Mouse (Mus musculus): ENCODE results near the gene Opn4.

The Opn4 gene

GRCm38 (mm10) chr14:34590743-34591675 is 8.9 kb downstream of the Opn4 start:
- no peak for DNase-seq

DNA sequence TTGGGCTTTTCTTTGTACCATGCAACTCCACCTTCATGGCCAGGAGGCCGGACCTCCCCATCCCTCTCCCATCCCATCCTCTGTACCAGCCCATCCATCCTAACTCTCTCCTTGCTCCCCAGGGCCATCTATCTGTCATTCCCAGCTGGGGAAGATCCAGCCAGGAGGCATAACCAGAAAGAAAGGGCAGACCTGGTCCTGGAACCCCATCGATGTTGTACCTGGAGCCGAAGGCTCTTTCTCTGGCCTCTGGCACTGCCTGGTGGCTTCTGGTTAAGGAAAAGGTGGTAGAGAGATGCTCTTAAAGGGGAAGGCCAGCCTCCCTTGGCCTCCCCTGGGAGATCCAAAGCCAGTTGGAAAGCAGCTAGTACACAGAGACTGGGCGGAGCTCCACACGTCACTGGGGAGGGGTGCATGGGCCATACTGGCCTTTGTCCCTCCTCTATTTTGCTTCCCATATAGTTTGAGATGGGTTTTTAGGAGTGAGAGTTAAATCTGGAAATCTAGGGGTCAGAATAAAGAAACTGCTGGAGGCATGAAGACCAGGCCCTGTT is 9.8 kb downstream of the Opn4 start:
- DNase-seq, result no peak

DNA sequence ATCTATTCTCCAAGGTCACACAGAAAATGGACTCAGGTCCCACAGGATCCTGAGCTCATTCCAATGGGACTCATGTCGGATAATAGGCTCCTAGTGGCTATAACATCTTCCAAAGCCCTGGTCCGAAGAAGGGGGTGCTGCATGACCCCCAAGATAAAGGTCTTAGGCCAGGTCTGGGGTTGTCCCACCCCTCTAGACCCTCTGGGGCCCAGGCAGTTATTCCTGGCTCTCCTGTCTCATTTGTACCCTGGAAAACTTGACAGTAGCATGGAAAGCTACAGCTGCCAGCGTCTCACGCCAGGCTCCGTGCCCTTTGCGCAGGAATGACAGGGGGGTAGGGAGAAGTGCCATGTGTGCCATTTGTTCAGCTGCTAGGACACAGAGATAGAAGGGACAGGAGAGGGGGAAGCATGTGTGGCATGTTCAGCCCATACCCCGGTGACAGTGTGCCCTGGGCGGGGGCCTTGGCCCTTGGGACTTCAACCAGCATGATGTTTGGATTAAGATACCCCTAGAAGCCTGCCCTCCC is 10.7 kb downstream of the Opn4 start:
- DNase-seq, result no peak

DNA sequence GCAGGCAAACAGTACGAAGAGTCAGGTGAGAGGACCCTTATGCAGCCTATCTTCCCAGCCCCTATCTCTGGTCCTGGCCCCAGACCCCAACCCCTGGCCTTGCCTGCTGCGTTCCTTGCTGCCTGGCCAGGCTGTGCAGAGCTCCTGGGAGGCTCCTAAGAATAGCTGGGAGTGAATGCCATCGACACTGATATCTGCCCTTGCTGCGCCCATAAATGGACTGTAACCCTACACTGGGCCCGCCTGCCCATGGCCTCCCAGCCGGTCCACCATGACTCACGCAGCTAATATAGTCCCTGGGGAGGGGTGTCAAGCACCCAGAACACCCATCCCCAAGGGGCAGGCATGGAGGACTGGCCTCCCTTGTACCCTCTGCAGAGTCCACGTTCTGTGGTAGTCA is 11.4 kb downstream of the Opn4 start, which contains the start of gene Ldb3:
TSS of gene Ldb3 (minus strand) at position 185 of the 400 bp plus-strand sequence.
- DNase-seq, result no peak

DNA sequence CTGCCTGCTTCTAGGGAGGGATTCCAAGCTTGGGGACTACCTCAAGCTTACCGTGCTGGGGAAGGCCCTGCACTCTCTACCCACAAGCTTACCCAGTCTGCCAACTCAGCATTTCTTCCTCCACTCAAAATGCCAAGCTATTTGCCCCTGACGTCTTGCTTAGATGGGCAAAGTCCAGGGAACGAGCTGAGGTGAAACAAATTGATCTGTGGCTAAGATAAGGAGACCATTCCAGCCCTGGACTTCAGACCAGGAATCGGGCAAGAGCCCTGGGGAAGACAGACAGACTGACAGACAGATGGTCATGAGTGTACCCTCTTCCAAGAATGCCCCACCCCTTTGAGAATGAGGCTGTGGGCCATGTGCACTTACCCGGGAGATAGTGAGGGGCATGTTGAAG is 11.9 kb downstream of the Opn4 start:
- DNase-seq, result no peak

- no peak for DNase-seq
Measured at GRCm38 (mm10) chr14:34586871-34587270, 13.1 kb downstream of the Opn4 start.

GRCm38 (mm10) chr14:34585358-34586105 is 14.4 kb downstream of the Opn4 start:
- peak; percentile 12 for DNase-seq

GRCm38 (mm10) chr14:34582740-34583427 is 17.1 kb downstream of the Opn4 start:
- DNase-seq, result no peak

GRCm38 (mm10) chr14:34576858-34577257 is 23.1 kb downstream of the Opn4 start:
- no peak for DNase-seq

- peak; percentile 19 for DNase-seq
Measured at GRCm38 (mm10) chr14:34574068-34574467, 25.9 kb downstream of the Opn4 start.

DNA sequence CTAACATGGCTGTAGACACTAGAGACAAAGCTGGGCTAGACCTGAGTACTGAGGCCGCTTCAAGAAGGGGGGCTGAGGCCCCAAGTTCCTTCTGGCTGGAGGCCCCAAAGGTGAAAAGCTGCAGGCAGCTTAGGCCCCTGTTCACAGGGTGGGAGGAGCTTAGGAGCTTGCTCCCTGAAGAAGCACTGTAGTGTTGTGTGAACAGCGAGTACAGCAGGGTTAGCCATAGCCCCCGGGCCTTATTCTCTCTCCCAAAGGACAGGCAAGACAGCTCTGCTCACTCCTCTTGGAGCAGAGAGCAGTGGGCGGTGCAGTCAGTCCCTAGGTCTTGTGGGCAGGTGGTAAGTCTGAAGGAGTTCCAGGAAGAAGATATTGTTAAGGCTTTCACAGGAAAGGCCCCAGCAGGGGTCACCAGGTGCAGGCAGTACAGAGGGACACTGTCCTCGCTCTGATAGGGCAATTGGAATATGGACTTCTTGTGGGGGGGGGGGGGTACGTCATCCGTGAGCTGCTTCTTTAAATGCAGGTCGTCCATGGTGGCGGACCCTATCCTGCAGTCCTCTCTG is 26.5 kb downstream of the Opn4 start:
- no peak for DNase-seq

DNA sequence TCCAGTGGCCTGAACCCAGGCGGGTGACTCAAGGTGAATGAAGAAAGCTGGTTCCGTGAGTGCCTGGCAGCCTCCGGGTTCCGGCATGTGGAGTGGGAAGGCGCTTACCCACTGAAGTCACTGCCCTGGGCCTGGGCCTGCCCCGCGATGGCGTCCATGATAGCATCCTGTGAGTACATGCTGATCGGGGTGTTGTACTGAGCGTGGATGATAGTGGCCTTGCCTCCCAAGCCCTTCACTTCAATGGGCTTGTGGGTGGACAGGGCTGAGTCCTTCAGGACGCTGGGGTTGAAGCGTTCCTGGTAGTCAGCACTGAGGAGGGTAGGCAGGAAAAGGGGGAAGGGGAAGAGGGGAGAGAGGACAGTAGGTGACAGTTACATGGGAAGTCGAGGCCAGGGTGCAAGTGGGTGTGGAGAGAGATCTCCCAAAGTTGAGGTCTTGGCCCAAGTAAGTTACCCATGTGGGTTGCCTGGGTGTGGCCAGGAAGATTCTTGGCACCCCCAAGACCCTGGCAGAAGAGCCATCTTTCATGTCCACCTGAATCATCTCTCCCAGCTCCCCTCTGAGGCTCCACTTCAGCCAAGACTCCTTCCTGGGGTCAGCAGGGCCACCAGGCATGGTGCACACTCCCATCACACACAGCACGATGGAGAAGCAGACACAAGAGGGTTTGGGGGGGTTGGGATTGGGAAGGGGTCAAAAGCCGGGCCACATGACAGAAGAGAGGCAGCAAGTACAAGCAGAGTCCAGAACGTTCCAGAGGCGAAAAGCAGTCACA is 28.1 kb downstream of the Opn4 start:
- no peak for DNase-seq

- no peak for DNase-seq
Measured at GRCm38 (mm10) chr14:34570903-34571302, 29.0 kb downstream of the Opn4 start.

DNA sequence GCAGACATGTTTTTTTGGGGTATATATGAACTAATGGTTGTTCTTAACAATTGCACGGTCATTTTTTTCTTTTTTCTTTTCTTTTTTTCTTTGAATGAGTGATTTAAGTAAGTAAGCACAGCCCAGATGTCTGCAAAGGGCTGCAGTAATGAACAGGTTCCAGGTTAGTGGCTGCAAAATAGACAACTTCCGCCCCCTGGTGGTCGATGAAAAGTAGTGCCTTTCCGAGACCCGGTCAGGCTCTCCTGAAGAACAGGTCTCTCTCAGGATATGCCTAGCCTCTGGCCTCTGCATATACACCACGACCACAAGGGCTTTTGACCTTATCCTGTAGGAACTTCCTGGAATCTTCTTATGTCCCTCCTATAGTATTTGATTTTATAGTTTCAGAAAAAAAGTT is 29.6 kb downstream of the Opn4 start:
- peak; percentile 79 for DNase-seq

GRCm38 (mm10) chr14:34569534-34570194 is 30.3 kb downstream of the Opn4 start:
- no peak for DNase-seq

DNA sequence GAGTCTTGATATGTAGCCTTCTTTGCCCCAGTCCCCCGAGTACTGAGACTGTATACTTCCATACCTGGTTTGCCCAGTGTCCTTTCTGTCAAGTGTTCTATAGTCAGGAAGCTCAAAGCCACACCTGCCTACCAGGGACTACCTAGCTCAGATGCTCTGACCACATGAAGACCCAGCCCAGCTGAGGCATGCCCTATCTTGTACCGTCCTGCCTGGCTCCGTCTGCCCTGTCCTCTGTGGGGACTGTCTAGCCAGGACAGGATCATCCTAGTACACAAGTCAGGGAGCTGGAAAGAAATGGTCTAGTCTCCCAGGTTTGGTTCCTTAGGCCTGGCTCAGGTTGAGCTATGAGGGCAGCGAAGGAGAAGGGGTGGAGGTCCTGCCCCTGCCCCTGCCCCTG is 31.3 kb downstream of the Opn4 start:
- DNase-seq, result no peak

DNA sequence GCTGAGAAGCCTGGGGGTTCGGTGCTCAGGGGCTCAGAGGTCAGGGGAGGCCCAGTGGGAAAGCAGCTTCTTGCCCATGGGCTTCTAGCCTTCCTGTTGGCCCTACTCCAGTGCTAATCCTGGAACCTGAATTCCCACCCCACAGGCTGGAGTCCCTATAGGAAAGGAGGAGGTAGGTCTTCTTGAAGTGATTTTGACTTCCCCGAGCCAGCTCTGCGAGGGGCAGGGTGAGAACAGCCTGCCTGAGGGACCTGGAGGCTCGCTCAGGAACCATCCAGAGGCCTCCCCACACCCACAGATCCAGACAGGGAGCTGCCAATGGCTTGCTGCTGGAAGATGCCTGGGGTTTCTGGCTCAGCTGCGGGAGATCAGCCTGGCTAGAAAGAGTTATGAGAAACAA is 32.2 kb downstream of the Opn4 start:
- no peak for DNase-seq

GRCm38 (mm10) chr14:34566530-34566929 is 33.4 kb downstream of the Opn4 start:
- no peak for DNase-seq

- DNase-seq, result no peak
Measured at GRCm38 (mm10) chr14:34565711-34566110, 34.2 kb downstream of the Opn4 start.

GRCm38 (mm10) chr14:34564646-34565045 is 35.3 kb downstream of the Opn4 start:
- DNase-seq, result no peak

DNA sequence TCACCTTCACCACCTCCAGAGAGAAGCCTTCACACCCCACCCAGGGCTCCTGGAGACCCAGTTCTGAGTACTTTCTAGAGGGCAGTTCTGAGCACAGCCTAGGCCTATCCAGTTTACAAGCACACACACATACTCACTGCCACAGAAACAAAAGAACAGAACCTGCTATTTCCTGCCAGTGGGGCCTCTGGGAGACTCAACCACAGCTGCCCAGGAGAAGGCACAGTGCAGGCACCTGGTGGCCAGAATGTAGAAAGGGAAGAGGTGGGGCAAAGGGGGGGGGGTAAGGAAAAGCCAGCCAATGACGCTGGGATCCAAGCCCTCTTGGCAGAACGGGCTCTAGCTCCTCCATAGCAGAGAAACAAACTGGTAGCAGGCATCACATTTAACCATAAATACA is 37.5 kb downstream of the Opn4 start:
- DNase-seq, result no peak

Measured in liver (tissue).